Mouse (Mus musculus) spleen, adult 2 months (tissue): ENCODE data around the gene Mob1b.

Experiments
- CTCF ChIP-seq: fragments of 200-500 bp; IDR thresholded peaks from 2 replicates; pipeline ENCODE4 v1.5.1; 2011; ENCODE audit warnings: mild to moderate bottlenecking, inconsistent platforms; ENCODE audit not compliant: insufficient read depth, insufficient read length, insufficient replicate concordance; ENCODE audit errors: extremely low read depth
- POLR2A ChIP-seq: fragments of 200-500 bp; IDR thresholded peaks from 2 replicates; pipeline ENCODE4 v1.6.1; 2011; ENCODE audit warnings: low read depth, low read length, inconsistent platforms

DNA sequence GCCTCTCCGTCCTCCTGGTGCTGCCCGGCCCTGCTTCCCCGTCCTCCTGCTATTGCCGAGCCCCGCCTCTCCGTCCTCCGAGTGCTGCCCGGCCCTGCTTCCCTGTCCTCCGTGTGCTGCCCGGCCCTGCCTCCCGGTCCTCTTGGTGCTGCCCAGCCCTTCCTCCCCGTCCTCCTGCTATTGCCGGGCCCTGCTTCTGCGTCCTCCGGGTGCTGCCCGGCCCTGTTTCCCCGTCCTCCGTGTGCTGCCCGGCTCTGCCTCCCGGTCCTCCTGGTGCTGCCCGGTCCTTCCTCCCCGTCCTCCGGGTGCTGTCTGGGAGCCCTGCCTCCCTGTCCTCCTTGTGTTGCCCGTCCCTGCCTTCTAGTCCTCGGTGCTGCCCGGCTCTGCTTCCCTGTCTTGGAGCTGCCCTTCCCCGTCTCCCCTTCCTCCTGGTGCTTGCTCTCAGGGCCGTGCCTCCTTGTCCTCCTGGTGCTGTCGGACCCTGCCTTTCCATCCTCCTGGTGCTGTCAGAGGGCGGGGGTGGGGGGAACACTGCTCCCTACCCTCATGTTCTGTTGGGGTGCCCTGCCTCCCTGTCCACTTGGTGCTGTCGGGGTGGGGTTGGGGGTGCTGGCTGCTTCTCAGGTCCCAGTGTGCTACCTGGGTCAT lies 1.0 kb downstream of the Mob1b start:
- TF ChIP-seq CTCF (no peak), POLR2A (no peak)
